Mouse (Mus musculus) ovary, postnatal 14 days (tissue): Measurements from ENCODE around the gene Tyrobp.

Experiments used
- DNase-seq: peaks from one replicate; pipeline ENCODE4 v3.0.0; 2022; ENCODE audit warnings: low spot score

Tyrobp gene

DNA sequence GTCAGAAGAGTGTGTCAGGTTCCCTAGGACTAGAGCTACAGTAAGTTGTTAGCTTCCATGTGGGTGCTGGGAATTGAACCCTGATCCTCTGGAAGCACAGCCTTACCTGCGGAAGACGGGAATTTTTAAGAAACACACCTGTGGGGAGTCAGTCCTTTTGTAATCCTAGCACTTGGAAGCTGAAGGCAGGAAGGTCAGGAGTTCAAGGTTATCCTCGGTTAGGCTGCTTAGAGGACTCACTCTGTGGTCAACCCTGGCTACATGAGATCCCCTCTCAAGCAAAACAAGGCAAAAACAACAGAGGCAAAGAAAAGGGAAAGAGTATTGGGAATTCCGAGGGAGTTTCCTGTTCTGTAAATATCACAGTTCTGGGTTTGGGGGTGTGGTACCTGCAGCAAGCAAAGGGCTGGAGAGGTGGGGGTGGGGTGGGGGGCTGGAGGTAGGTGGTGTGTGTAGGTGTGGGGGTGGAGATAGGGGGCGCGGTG, 51.3 kb downstream of the Tyrobp start:
- DNase-seq, result no peak
